Mouse (Mus musculus): ENCODE data around the gene Foxp1. TPM values are rescaled to one million over a fixed set of nuclear protein-coding genes. Genes with fewer than 3 reads are reported as not detected.

Gene Foxp1
- total RNA-seq, 2 experiments from 2014 or later = 133 to 135 TPM

- DNase-seq (ENCODE audit: low spot score in 2 of 2) = no peak
Measured at GRCm38 (mm10) chr6:99188366-99189216, 333.9 kb downstream of the Foxp1 start.

- DNase-seq (ENCODE audit: low spot score in 2 of 2) = no peak
Measured at GRCm38 (mm10) chr6:99187914-99188313, 334.6 kb downstream of the Foxp1 start.

- DNase-seq (ENCODE audit: low spot score in 2 of 2) = no peak
Measured at GRCm38 (mm10) chr6:99187415-99187814, 335.1 kb downstream of the Foxp1 start.

GRCm38 (mm10) chr6:99186569-99186968 lies 336.0 kb downstream of the Foxp1 start:
- DNase-seq (ENCODE audit: low spot score in 2 of 2) = no peak

- no peak for DNase-seq (ENCODE audit: low spot score in 2 of 2)
Measured at GRCm38 (mm10) chr6:99185797-99186196, 336.7 kb downstream of the Foxp1 start.

GRCm38 (mm10) chr6:99184051-99184450 lies 338.5 kb downstream of the Foxp1 start:
- DNase-seq (ENCODE audit: low spot score in 2 of 2) = no peak

GRCm38 (mm10) chr6:99182777-99183176 lies 339.7 kb downstream of the Foxp1 start:
- no peak for DNase-seq (ENCODE audit: low spot score in 2 of 2)

GRCm38 (mm10) chr6:99176216-99176615 lies 346.3 kb downstream of the Foxp1 start:
- DNase-seq (ENCODE audit: low spot score in 2 of 2) = no peak

- no peak for DNase-seq (ENCODE audit: low spot score in 2 of 2)
Measured at GRCm38 (mm10) chr6:99175377-99175776, 347.1 kb downstream of the Foxp1 start.

- DNase-seq (ENCODE audit: low spot score in 2 of 2) = no peak
Measured at GRCm38 (mm10) chr6:99173902-99174210, 348.7 kb downstream of the Foxp1 start.

- DNase-seq (ENCODE audit: low spot score in 2 of 2) = no peak
Measured at GRCm38 (mm10) chr6:99173066-99173901, 349.2 kb downstream of the Foxp1 start.

GRCm38 (mm10) chr6:99172589-99172986 lies 349.9 kb downstream of the Foxp1 start:
- no peak for DNase-seq (ENCODE audit: low spot score in 2 of 2)

- no peak for DNase-seq (ENCODE audit: low spot score in 2 of 2)
Measured at GRCm38 (mm10) chr6:99171901-99172588, 350.5 kb downstream of the Foxp1 start.

GRCm38 (mm10) chr6:99171281-99171825 lies 351.2 kb downstream of the Foxp1 start:
- no peak for DNase-seq (ENCODE audit: low spot score in 2 of 2)

GRCm38 (mm10) chr6:99168727-99169126 lies 353.8 kb downstream of the Foxp1 start:
- DNase-seq (ENCODE audit: low spot score in 2 of 2) = no peak

GRCm38 (mm10) chr6:99167001-99167400 lies 355.5 kb downstream of the Foxp1 start:
- no peak for DNase-seq (ENCODE audit: low spot score in 2 of 2)

GRCm38 (mm10) chr6:99166169-99166568 lies 356.4 kb downstream of the Foxp1 start:
- peak; percentile 30 to 54 for DNase-seq (ENCODE audit: low spot score in 2 of 2)

- no peak for DNase-seq (ENCODE audit: low spot score in 2 of 2)
Measured at GRCm38 (mm10) chr6:99164760-99165159, 357.8 kb downstream of the Foxp1 start.

- DNase-seq (ENCODE audit: low spot score in 2 of 2) = no peak
Measured at GRCm38 (mm10) chr6:99162716-99163115, 359.8 kb downstream of the Foxp1 start.

GRCm38 (mm10) chr6:99160348-99160693 lies 362.2 kb downstream of the Foxp1 start:
- no peak for DNase-seq (ENCODE audit: low spot score in 2 of 2)

Data from left cerebral cortex, adult 18-20 months (tissue).